Mouse (Mus musculus) layer of hippocampus, postnatal 14 days (tissue): ENCODE measurements at regions not wholly inside any gene's neighbourhood (a gene's known extent, or its start where the extent isn't known, plus 50 kb on each side); places are given as distances from the start of the nearest gene placed in this dataset.
"Not testable (repeated sequence)": the region's sequence is repeated elsewhere in the genome, so short reads cannot be mapped to it uniquely, and the experiment has no call there.

Experiments used
- DNase-seq, 2 experiments: peaks; one replicate each; pipeline ENCODE4 v3.0.0; 2021 to 2022; ENCODE audit warnings: low spot score in 2 of 2, mixed read lengths in 1 of 2

DNA sequence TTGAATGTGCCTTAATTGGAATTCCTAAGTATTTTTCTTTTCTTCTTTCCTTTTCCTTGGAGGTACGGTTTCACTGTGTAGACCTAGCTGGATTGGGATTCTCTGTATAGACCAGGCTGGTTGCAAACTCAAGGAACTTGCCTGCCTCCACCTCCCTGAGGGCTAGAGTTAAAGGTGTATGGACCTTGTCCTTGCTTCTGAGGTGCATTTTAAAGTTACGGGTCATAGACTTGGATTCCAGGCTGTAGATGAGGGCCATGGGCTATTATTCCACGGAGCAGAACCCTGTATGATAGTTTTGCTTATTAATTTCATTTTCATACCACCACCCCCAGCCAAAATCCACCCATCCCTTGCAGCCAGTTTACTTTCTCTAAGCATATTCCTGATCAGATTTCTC, 50.7 kb upstream of the Wdr26 start:
- no peak for DNase-seq

DNA sequence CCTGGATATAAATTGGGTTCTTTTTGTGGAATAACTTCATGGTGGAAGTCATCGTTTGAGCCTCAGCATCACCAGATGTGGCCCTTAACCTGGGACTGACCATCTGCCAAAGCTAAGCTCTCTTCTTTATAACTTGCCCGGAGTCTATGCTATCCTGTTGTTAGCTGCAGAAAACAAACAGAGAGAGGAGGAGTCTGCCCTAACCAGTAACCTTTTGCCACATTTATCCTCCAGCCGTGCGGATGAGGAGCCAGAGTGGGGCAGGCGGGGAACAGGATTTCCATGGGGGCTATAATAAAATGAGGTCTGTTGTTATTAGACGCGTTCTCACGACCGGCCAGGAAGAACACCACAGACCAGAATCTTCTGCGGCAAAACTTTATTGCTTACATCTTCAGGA, 51.4 kb upstream of the Wdr26 start:
- DNase-seq: no peak

- DNase-seq: not testable (repeated sequence)
These were observed 58.7 kb upstream of the Wdr26 start for GRCm38 (mm10) chr1:181270469-181270868.

DNA sequence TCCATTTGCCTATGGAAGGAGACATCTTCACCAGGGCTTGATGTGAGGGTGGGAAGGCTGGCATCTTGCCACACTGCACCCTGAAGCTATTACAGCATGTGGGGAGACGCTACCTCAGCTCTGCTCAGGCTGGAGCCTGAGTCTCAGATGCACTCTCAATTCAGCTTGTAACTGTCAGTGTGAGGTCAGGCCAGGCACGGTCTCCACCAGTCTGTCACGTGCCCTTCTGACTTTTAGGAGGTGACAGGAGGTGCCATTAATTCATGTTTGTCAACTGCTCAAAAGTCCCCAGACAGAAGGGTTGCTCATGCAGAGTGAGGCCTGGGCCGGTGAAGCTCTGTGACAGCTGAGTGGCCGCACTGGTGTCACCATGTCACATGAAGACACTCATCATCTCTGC, 59.4 kb upstream of the Wdr26 start:
- no peak for DNase-seq

- no peak for DNase-seq
These were observed 60.0 kb upstream of the Wdr26 start for GRCm38 (mm10) chr1:181271821-181272220.

- peak; percentile 81 to 84 for DNase-seq
These were observed 61.0 kb upstream of the Wdr26 start for GRCm38 (mm10) chr1:181272622-181273296.

DNA sequence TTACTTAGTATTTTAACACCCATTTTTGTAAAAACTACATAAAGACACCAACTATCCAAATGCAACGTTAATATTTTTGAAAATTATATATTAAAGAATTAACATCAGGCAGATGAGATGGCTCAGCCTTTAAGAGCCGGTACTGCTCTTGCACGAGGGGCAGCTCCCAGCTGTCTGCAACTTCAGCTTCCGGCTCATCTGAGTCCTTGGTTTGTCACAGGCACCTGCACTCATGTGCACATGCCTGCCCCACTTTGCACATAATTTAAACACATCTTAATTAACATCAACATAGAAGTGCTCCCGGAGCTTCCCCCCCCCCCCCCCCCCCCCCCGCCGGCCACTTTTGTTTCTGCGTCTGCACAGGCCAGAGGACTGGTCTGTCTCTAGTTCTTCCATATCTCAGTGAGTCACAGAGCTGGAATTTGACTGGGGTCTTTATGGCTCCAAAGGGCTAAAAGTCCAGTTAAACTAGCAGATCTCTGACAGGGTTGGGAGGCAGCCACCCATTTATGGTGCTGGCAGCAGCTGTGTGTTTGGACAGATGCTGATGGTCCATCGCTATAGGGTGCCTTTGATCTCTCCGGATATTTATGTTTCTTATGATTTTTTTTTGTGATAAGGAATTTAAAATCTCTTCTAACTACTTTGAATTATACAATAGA, 61.9 kb upstream of the Wdr26 start:
- no peak for DNase-seq

DNA sequence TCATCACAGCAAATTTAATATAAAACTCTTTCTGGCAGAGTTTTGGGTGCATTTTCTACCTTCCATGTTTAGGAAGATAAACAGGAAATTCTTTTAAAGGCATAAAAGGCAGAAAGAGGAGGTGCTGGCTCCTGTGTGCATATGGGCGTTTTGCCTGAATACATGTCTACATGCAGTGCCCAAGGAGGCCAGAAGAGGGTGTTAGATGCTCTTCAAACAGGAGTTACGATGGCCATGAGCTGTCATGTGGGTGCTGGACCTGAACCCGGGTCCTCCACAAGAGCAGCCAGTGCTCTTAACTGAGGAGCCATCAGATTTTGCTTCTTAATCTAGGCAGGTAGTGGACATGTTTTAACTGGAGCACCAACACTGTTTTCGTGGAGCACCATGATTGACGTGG, 69.0 kb upstream of the Wdr26 start:
- DNase-seq: no peak

DNA sequence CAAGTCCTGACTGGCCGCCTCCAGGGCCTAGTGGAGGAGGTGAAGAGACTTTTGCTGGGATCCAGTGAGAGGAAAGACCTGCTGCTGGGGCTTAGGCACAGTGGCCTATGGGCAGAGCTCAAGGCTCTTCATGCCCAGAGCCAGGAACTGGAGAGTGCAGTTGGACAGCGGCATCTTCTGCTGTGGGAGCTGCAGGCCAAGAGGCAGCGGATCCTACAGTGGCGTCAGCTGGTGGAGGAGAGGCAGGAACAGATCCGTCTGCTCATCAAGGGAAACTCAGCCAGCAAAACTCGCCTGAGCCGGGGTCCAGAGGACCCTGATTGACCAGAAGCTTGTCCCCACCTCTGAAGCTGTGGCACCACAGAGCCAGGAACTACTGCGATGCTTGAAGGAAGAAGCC, 69.4 kb upstream of the Cnih3 start:
- DNase-seq: not testable (repeated sequence)

DNA sequence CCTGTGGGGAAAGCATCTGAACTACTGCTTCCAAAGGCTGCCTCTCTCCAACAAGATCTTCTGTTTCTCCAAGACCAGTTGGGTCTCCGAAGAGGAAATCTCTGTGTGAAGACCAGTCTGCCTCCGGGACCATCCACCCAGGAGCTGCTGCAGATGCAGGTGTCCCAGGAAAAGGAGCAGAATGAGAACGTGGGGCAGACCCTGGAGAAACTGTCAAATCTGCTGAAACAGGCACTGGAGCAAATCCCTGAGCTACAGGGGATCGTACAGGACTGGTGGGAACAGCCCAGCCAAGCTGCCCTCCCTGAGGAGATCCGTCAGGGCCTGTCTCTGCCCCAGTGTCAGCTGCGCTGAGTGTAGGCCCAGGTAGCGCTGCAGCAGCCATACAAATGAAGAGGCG, 68.9 kb upstream of the Cnih3 start:
- DNase-seq: not testable (repeated sequence)

- DNase-seq: no peak
These were observed 67.9 kb upstream of the Cnih3 start for GRCm38 (mm10) chr1:181284301-181285197.

GRCm38 (mm10) chr1:181285600-181285999, 66.8 kb upstream of the Cnih3 start:
- DNase-seq: peak; percentile 31 to 69

- no peak for DNase-seq
These were observed 66.3 kb upstream of the Cnih3 start for GRCm38 (mm10) chr1:181286146-181286545.

DNA sequence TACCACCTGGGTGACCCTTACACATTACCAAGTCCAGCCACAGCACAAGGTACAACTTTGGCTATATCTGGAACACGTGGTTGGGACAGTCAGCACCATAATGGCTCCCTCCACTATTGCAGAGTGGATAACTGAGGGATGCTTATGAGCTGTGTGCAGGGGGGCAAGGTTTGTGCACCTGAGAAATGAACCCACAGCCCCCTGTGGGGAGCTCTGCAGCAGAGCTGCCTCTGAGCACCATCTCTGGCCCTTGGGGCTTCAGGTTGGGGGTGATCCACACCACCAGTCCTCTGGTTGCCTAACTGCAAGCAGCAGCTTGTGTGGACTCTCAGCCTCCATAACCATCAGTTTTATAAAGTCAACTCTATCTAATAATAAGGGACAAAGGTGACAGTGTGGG, 65.3 kb upstream of the Cnih3 start:
- no peak for DNase-seq

DNA sequence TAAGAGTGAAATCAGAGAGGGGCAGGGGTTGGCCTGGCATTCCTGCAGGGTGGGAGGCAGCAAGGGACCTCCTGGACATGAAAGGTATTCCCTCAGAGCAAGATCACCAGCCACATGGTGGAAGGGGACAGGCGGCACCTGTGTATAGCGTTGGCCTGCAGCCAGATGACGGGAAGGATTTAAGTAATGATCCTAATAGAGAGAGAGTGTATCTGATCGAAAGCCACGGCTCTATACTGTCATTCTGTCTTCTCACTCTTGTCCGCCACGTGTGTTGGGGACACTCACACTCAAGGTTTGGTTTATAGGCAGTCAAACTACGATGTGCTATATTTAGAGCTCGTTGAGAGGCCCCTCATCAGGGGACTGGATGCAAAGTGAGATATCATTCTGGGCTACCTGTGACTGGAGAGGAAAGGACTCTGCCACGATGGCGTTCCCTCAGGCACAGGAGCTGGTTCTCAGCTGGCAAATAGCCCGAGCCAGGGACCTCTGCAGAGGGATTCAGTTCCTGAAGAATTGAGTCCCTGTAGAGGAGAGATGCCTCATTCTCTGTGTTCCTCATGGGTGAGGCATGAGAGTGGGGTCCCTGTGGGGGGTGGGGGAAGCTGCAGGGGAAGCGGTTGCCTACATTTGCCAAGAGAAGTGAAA, 62.9 kb upstream of the Cnih3 start:
- no peak for DNase-seq

- peak in 1 of 2 experiments; percentile 42 for DNase-seq
These were observed 61.2 kb upstream of the Cnih3 start for GRCm38 (mm10) chr1:181291202-181291601.

GRCm38 (mm10) chr1:181291966-181292365, 60.5 kb upstream of the Cnih3 start:
- no peak for DNase-seq

- no peak for DNase-seq
These were observed 59.2 kb upstream of the Cnih3 start for GRCm38 (mm10) chr1:181293079-181293865.

DNA sequence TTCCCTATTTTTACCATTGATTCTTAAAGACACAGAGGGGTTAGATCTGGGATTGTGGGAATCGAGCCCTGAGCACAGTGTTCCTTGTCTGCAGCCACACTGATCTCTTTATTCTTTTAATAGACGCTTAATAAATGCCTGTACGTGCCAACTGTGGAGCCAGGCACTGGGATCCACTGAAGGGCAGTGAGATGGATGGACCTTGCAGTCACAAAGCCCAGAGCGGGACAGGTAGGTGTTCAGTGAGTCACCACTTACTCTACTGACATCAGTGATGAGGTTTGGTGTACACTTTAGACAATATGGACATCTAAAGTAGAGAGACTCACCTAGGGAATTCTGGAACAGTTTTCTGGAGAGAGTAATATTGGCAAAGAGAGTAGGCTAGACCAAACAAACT, 56.8 kb upstream of the Cnih3 start:
- no peak for DNase-seq

DNA sequence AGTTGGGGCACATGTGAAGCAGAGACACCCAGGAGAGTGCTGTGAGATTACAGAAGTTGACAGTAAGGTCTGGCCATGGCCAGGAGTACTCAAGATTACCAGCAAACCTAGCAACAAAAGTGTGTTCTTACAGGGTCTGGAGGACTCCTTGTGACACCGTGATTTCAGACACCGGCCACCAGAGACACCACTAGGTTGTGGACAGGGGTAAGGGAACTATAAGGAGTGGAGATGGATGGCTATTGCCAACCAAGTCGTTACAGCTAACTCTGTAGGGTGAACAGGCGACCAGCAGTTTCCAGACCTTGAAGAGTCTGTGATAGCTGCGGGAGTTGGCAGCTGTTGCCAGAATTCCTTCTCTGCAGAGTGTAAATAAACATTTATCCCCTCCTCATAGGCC, 54.4 kb upstream of the Cnih3 start:
- no peak for DNase-seq
